Comparison of ENCODE assay signal across 9 mouse cellular contexts in the genomic region with DNA sequence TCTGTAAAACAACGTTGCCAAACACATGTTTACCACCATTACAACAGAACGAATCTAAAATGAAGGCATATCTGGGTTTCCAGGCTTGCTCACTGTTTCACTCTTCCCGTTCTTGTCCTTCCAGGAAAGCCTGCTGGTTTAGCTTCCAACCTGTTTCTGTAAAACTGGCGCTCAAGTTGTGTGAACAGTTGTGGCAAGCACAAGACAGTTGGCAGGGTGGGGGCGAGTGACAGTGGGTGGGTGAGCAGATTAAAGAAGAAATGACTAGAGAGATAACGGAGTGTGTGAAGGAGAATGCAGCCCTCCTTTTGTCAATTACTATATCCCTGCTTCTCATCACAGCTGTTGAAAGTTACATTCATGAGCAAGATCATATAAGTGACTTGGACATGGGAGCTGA. TPM values are rescaled to one million over a fixed set of nuclear protein-coding genes. Genes with fewer than 3 reads are reported as not detected.
DNase-seq lines count a peak whose midpoint lies in the region; ATAC-seq and TF ChIP-seq lines count a peak whose summit lies in the region.
"Had no signal": no experiment of that assay in that cellular context is flagged by ENCODE, and none has a peak within 500 bp of the region (broad histone marks: within the 10 kb centered on the region; RNA-seq: fewer than 3 reads in every experiment).

No protein-coding gene starts in this region.

- 83% methylated on average over 6 of the region's 6 CpGs for WGBS in midbrain, embryonic 16.5 days
- 78% methylated on average over 6 of the region's 6 CpGs for WGBS in midbrain, embryonic 13.5 days
- 80% methylated on average over 6 of the region's 6 CpGs for whole genome bisulfite sequencing in intestine, embryonic 16.5 days

- intact Hi-C loops in left cerebral cortex, postnatal 36 days (cut with DNase I): loop anchor here (5.0 to 10.0 kb wide), 2 partner anchors 36 to 153 kb away; no protein-coding TSS in a partner anchor

- H3K27me3 ChIP-seq in midbrain, embryonic 16.5 days (ENCODE audit: control insufficient read depth, insufficient read depth, low read depth, low read length): peaks cover 8% of the 10 kb centered on the region
- H3K27me3 ChIP-seq in midbrain, embryonic 13.5 days: peaks cover 24% of the 10 kb centered on the region
- peaks cover 25% of the 10 kb centered on the region for H3K27me3 ChIP-seq in intestine, embryonic 16.5 days (replicated peaks; ENCODE audit: control insufficient read depth, insufficient read depth, low read length)

- peak; percentile 74 to 84 for DNase-seq in layer of hippocampus, adult 2 months (ENCODE audit: low spot score in 2 of 2)
- peak; percentile 46 to 51 for DNase-seq in left cerebral cortex, postnatal 36 days (ENCODE audit: low spot score in 2 of 2)
- no peak for DNase-seq in embryo, embryonic 11 days
- DNase-seq in thymus, postnatal 14 days: no peak
- DNase-seq: gastrocnemius, postnatal 10 days had no signal

- no peaks in the 10 kb centered on the region for H3K36me3 ChIP-seq in midbrain, embryonic 16.5 days (ENCODE audit: control insufficient read depth, insufficient read depth, low read length)
- no peaks in the 10 kb centered on the region for H3K36me3 ChIP-seq in midbrain, embryonic 13.5 days
- no peaks in the 10 kb centered on the region for H3K36me3 ChIP-seq in intestine, embryonic 16.5 days (ENCODE audit: control insufficient read depth, insufficient read depth, low read length)

- no peak overlapping the region; the same call in 1 of the 2 replicates for H3K4me3 ChIP-seq in midbrain, embryonic 16.5 days (ENCODE audit: low read depth, low read length)
- H3K4me3 ChIP-seq in midbrain, embryonic 13.5 days (replicated peaks): no peak overlapping the region
- H3K4me3 ChIP-seq in layer of hippocampus, adult 2 months: peak overlapping the region; percentile 78
- H3K4me3 ChIP-seq in intestine, embryonic 16.5 days (ENCODE audit: low read length): no peak overlapping the region
- H3K4me3 ChIP-seq: erythroblast, embryonic 14.5 days had no signal

- H3K4me2 ChIP-seq in midbrain, embryonic 16.5 days (ENCODE audit: low read length): peak overlapping the region; percentile 85; the same call in 1 of the 2 replicates
- H3K4me2 ChIP-seq in midbrain, embryonic 13.5 days (replicated peaks): no peak overlapping the region
- H3K4me2 ChIP-seq in intestine, embryonic 16.5 days (ENCODE audit: low read depth, low read length): no peak overlapping the region

- H3K27ac ChIP-seq in midbrain, embryonic 16.5 days (ENCODE audit: low read length): no peak overlapping the region
- no peak overlapping the region for H3K27ac ChIP-seq in midbrain, embryonic 13.5 days
- peak overlapping the region; percentile 97 for H3K27ac ChIP-seq in layer of hippocampus, adult 2 months
- H3K27ac ChIP-seq in intestine, embryonic 16.5 days (ENCODE audit: low read length): no peak overlapping the region

- no peaks in the 10 kb centered on the region for H3K9me3 ChIP-seq in midbrain, embryonic 16.5 days (replicated peaks; ENCODE audit: control insufficient read depth, low read length, poor library complexity, severe bottlenecking)
- no peaks in the 10 kb centered on the region for H3K9me3 ChIP-seq in midbrain, embryonic 13.5 days
- H3K9me3 ChIP-seq in intestine, embryonic 16.5 days (ENCODE audit: control insufficient read depth, low read length): no peaks in the 10 kb centered on the region

- no peak for ATAC-seq in midbrain, embryonic 16.5 days
- ATAC-seq in midbrain, embryonic 13.5 days: no peak
- no peak for ATAC-seq in intestine, embryonic 16.5 days

- no peak overlapping the region for H3K9ac ChIP-seq in midbrain, embryonic 16.5 days (ENCODE audit: low read depth, low read length)
- no peak overlapping the region for H3K9ac ChIP-seq in midbrain, embryonic 13.5 days (replicated peaks)
- no peak overlapping the region for H3K9ac ChIP-seq in intestine, embryonic 16.5 days (ENCODE audit: low read depth, low read length)

- no peak for TF ChIP-seq CTCF in layer of hippocampus, adult 2 months (conservative IDR thresholded peaks at IDR 0.05)

- peaks cover 14% of the 10 kb centered on the region for H3K4me1 ChIP-seq in midbrain, embryonic 16.5 days (ENCODE audit: control insufficient read depth, insufficient read depth, low read length)
- peaks cover 13% of the 10 kb centered on the region; the same call in 1 of the 2 replicates for H3K4me1 ChIP-seq in midbrain, embryonic 13.5 days (replicated peaks)
- no peaks in the 10 kb centered on the region for H3K4me1 ChIP-seq in intestine, embryonic 16.5 days (ENCODE audit: control insufficient read depth, insufficient read depth, low read length)

RNA-seq across cellular contexts. Expression of a gene that starts 2.2 kb away (rescaled TPM):
- 7.3 and 8.1 TPM in 2 replicates for polyA plus RNA-seq in midbrain, embryonic 16.5 days (2015; fragmentation: Nextera tagmentation; extraction: Ambion mirVana)
- polyA plus RNA-seq in midbrain, embryonic 13.5 days (2015; fragmentation: Nextera tagmentation; extraction: Ambion mirVana): 3.0 and 3.2 TPM in 2 replicates
- total RNA-seq in layer of hippocampus, adult 2 months (2021): 10 to 100 TPM; 94.4 to 97.3 TPM
- total RNA-seq in left cerebral cortex, postnatal 36 days (2021): 10 to 100 TPM; 47.9 to 61.0 TPM
- polyA plus RNA-seq in intestine, embryonic 16.5 days (2015; fragmentation: Nextera tagmentation; extraction: Ambion mirVana): 0.59 and 0.60 TPM in 2 replicates
- polyA plus RNA-seq: erythroblast, embryonic 14.5 days had no signal

Comparison
In these comparisons a context has a peak if more than half of its experiments do, and no peak if none do; other contexts are left out.
1. DNase-seq: peak in layer of hippocampus, adult 2 months (2 of 2) and left cerebral cortex, postnatal 36 days (2 of 2); none in embryo, embryonic 11 days (single experiment) and thymus, postnatal 14 days (single experiment).